Mouse (Mus musculus): ENCODE measurements around the gene Irf2.

GRCm38 (mm10) chr8:46832399-46832798, 92.9 kb downstream of the Irf2 start:
- TF ChIP-seq CTCF (IDR thresholded peaks at IDR 0.05; ENCODE audit: insufficient read depth, low read depth, low read length): no peak
- TF ChIP-seq POLR2A (IDR thresholded peaks at IDR 0.05; ENCODE audit: insufficient read depth, low read depth, low read length): no peak

Measured in olfactory bulb, adult 2 months (tissue).